Mouse (Mus musculus) CH12.LX (cell line): ENCODE measurements around the gene Sf3b4.

ENCODE experiments used
- POLR2A ChIP-seq: IDR thresholded peaks from 2 replicates; pipeline ENCODE4 v1.6.1; 2011; ENCODE audit warnings: low read depth, mild to moderate bottlenecking, improper control_type of control experiment, low read length
- ZC3H11A ChIP-seq: IDR thresholded peaks from 2 replicates; pipeline ENCODE4 v1.6.1; 2012; ENCODE audit warnings: low read depth, mild to moderate bottlenecking, inconsistent platforms, low read length, improper control_type of control experiment

DNA sequence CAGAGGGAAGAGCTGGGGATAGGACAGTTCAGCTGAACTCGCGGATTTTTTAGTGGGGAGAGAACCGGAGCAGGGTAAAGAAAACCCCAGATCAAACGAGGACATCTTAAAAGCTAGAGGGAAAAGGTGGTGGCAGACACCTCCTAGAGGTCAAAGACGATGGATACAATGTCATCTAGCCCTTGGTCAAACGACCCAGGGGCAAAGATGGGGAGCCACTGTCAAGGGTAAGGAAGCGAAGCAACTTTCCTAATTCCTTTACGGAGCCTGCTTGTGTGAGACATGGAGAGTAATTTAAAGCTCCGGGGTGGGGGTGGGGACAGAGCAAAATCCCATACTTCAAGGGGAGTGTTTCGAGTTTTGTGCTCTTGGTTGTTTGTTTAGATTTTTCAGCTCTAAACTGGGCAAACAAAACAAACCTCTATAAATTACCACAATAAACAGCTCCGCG lies 47.1 kb downstream of the Sf3b4 start:
- TF ChIP-seq ZC3H11A (no peak), POLR2A (no peak; the same call in 1 of the 2 replicates)
